Mouse (Mus musculus) gastrocnemius, postnatal 10 days (tissue): Measurements from ENCODE around the gene Ano4. TPM values are rescaled to one million over a fixed set of nuclear protein-coding genes. Genes with fewer than 3 reads are reported as not detected.

Experiments used
- DNase-seq: peaks from one replicate; pipeline ENCODE4 v3.0.0; 2021; ENCODE audit warnings: mixed read lengths
- long read RNA-seq, 2 experiments: library from polyadenylated mRNA; stranded (forward); transcript quantifications; one replicate each; pipeline ENCODE4 v2.0.0; 2021
- total RNA-seq, 2 experiments: library from RNA; stranded (reverse); gene quantifications; 2 replicates each; pipeline ENCODE4 v1.2.3; 2021

The Ano4 gene
- 1 to 10 TPM; 1.1 to 2.2 TPM for total RNA-seq
- long read RNA-seq, experiment 1, partial matches to known transcripts = 0 of 1 reads
- long read RNA-seq, experiment 1, other reads (novel, unspliced or antisense) = 1 of 1 reads
- long read RNA-seq, experiment 2 = 0 reads

DNA sequence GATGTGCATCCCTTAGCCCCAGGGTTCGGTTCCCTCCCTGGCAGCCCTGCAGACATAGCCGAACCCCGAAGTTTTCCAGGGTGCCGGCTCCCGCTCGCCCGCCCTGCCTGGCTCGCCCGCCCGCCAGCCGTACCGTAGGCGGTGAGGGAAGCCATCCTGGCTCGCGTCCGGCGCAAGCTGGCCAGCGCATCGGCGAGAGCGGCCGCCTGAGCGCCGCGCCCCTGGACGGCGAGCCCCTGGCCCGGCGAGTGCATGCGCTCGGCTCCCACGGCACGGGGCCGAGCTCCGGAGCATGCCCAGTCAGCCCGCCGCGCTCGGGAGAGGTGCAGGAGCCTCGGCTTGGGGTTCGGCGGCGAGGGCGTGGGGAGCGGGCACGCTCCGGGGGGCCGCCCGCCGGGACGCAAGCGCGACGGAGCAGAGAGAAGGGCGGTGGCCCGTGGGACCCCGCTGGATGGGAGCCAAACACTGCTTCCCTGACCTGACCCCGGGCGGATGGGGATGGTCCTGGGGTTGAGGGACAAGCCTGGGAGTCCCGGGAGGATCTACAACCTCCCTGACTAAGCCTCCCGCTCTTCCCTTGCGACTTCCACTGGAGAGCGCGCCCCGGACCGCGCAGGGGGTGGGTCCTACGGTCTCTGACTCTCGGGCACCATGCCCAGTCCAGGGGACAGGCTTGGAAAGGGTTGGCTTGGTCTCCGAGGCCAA, at the start of gene Ano4:
Ano4 (minus strand) TSS at position 272 of the 705 bp plus-strand sequence.
- DNase-seq = peak; percentile 49

DNA sequence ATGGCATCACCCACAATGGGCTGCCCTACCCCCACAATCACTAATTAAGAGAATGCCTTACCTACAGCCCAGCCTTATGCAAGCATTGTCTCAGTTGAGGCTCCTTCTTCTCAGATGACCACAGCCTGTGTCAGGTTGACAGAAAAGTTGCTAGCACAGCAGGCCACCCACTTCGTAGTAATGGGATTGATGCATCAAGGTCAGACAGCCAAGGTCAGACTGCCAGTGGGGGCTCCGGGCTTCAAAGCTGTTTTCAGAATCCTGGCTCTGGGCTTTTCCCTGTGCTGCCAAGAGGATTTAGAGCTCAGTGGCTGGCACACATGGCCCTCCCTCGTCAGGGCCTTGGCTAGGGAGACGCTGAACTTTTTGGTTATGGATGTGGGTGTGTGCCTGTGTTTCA, 48.1 kb upstream of the Ano4 start:
- no peak for DNase-seq

DNA sequence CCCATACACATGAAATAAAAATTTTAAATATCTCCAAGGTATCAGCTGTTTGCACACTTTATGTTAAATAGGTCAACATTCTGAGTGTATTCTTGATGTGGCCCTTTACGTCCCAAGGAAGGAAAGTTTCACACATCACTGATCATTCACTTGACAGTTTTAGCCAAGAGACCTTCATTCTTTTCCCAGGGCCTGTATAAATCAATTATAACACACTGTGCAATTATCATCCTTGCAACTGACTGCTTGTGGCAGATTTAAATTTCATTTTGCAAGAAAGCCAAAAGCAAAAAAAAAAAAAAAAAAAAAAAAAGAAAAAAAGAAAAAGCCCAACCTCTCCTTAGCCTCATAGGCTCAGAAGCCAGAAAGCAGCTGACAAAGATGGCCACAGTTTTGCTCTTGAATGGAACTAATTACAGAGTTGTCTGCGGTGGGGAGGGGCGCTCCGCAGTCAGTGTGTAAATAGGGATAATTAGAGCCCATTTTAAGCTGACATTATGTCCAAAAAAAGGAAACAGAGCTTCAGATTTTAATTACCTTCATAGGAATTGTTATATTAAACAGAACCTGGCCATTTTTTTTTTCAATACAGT, 47.1 kb upstream of the Ano4 start:
- DNase-seq = no peak

DNA sequence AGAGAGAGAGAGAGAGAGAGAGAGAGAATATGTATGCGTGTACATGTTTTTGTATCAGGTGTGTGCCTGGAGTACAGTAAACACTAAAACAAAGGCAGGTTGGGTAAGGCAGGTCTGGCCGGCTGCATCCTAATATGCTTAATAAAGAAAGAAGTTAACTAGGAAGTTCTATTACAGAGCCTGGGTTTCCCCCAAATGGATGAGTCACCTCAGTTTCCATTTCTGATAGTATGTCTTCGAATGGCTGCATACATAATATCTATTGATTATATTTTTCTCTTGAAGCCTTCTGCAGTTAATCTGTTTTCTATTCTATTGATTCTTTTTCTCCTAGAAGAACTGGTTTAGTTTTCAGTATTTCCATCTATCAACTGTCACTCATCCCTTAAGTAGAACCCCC, 41.9 kb upstream of the Ano4 start:
- no peak for DNase-seq

DNA sequence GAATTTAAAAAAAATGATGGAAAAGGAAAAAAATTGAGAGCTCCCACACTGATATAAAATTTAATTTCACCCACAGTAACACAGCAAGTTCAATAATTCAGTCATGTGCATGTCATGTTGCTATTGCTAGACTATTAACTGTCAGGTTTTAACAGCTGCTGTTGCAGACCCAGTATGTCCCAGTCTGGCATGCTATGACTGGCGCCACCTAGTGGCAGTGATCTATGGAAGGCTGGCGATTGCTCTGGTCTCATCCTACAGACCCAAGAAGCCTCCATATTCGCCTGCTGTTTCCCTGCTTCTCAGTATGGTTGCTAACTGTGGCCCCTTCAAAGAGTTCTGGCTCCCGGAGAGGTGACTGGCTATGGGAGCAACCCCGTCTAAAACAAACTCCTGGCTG, 38.9 kb upstream of the Ano4 start:
- DNase-seq = peak; percentile 83

DNA sequence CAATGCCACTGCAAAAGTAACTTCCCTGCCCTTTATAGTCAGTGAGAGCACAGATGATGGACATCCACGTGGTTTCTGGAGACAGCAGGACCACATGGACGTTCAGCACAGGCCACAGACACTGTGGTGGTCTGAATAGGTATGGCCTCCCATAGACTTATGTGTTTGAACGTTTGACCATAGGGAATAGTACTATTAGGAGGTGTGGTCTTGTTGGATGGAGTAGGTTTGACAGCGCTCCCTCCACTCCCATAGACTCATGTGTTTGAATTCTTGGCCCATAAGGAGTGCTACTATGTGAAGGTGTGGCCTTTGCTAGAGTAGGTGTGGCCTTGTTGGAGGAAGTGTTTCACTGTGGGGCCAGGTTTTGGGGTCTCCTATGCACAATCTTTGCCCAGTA, 33.2 kb upstream of the Ano4 start:
- DNase-seq = no peak

DNA sequence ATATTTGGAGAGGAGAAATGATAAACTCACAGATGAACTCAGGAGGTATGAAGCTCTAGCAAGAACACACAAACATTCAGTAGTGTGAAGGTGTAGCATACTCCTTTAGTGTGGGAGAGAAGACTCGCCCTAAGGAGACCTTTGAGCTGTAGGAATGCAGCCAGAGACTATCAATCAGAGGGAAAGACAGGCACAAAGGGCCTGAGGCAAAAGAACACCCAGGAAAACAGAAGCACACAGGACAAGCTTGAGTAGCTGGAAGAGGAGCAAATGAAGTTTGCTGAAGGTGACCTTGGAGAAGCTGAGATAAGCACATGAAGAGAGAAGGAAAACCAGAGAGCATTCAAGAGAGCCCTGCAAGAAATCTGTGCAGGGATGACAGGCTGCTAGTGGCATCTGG, 25.5 kb upstream of the Ano4 start:
- DNase-seq = no peak

DNA sequence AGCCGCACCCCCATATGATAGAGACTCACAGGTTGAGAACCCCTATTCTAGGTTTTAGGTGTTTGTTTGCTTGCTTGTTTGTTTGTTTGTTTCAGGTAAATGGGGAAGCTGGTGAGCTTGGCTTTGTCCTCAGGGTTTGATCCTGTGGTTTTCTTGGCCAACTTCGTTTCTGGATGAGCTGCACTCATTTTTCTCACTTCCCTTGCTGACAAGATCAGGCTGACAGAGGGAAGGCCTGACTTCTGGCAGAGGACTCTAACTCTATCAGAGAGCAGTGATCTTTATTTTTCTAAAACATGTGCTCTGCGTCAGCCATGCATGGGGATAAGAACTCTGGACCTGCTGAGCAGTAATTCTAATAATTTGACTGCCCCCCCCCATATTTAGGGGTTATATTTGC, 14.4 kb upstream of the Ano4 start:
- DNase-seq = no peak

DNA sequence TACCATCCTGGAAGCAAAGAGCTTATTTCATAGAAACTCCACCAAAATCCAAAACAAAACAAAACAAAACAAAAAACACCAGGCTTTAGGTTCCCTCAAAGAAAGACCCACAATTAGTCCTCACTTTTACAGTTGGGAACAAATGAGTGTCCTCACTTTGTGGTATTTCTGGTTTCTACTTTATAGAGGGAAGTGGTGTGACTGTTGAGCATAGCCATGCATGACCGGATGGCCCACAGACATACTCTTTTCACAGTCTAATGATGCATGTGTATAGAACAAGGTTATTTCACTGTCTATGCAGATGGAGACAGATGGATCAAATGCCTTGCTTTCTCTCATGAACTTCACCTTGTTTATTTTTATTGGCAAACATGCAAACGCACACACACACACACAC, 10.1 kb upstream of the Ano4 start:
- DNase-seq = no peak

DNA sequence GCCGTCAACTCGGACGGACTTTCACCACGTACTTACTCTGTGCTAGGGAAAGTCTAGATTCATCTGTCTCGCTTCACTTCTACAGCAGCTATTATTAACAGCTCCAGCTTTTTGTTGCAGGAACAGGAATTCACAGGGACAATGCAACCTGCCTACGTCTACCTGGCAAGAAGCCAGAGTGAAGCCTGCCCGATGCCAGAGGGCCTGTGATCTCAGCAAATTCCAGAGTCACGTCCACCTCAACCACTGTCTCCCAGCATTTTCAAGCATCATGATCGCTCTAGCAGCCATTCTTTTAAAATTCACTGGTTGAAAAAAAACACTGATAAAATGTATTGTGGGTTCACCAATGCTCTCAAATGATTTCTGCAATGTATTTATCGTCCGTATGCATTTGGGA, 6.9 kb upstream of the Ano4 start:
- DNase-seq = no peak

DNA sequence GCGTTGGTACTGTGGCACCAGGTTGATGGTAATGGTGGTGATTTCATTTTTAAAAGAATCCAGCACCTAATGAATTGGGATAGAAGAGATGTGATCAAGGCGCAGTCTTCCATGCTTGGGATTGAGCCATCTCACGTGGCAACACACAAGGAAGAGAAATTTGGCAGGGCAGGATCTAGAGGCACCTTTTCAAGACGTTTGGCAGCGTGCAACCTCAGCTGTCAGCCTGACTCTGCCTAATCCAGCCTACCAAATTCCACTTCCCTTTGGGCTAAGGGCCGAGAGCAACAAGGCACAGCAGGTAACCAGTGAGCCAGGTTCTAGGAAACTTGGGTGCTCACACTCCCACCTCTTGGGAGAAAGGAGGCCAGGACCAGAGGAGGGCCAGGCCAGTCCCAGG, 1.0 kb upstream of the Ano4 start:
- DNase-seq = no peak

DNA sequence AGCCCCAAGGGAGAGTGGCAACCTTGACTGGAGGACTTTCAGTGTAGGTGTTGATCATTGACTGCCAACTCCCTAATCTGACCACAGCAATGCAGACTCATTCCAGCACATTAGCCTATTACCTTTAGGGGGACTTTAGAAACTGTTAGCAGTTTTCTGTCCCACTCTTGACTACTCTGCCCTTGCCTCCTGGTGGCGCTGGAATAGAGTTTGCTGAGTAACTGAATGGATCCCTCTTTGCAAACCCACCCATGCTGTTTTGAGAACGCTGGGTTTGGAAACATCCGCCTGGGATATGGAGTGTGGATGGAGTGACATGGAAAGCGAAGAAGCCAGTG, 603 bp upstream of the Ano4 start:
- no peak for DNase-seq

DNA sequence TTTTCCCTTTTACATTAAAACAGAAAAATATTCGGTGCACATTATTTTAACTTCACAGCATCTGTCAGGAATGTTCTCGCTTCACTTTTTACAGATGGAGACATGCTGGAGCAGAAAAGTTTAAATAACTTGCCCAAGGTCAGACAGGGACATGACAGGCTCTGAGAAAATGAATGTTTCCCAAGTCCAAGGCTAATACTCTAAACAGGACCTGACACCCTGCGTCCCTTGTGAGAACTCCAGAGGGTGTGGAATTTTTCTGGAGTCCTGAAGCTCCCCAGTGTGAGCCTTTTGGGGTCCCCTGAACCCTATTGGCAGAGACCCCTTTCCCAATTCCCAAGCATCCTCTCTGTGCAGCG, 451 bp downstream of the Ano4 start:
- DNase-seq = no peak

DNA sequence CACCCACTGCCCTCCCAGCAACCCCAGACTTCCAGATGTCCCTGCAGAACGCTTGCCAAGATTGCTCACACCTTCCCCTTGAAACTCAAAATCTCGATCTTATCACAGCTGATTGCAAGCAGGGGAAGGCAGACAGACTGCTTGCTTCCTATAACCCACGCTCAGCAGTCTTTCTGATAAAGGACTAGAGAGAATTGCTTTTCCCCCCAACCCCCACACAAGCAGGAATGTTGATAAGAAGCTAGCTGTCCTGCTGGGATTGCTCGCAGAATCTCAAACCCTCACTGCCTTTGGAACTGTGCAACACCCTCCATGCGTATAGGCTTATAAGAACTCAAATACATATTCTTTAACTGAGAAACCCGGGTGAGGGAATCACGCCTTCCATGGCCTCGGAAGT, 846 bp downstream of the Ano4 start:
- no peak for DNase-seq

DNA sequence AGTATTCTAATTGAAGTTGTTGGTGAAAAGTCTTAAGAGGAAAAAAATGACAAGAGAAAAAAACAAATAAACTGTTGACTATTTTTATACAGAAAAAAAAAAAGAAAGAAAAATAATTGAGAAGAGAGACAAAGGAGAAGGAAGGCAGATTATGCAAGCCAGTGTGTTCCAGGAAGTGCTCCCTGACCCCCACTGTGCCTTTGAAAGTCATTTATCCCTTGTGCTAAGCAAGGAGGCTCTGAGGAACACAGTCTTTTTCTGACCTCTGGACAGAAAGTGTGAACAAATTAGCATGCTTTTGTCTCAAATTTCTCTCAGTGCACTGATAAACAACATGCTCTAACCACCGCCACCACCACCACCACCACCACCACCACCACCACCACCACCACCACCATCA, 14.3 kb downstream of the Ano4 start:
- DNase-seq = no peak

DNA sequence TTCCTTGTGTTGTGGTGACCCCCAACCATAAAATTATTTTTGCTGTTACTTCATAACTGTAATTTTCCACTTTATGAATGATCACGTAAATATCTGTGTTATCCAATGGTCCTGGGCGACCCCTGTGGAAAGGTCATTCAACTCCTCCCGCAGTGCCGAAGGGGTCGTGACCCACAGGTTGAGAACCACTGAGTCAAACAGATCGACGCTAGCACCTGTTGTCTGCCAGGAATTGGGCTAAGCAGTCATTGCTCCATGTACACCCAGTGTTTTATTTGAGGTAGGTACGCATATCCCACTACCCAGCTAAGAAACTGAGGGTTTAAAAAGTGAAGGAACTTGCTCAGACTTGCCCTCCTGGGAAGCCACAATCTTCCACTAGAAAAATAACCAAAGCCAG, 14.8 kb downstream of the Ano4 start:
- DNase-seq = no peak

DNA sequence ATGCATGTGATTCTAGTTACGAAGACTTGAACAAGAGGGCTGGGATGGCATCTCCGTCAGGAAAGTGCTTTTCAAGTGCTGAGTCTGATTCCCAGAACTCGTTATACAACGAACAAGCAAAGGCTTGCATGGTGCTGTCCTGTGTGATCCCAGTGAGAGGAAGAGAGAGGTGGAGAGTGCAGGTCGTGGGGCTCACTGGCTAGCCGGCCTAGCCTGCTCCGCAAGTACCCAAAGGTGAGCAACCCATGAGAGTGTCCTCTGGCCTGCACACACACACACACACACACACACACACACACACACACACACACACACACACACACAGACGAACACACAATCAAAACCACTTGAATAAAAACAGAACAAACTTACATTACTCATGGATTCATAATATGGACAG, 15.7 kb downstream of the Ano4 start:
- DNase-seq = no peak

DNA sequence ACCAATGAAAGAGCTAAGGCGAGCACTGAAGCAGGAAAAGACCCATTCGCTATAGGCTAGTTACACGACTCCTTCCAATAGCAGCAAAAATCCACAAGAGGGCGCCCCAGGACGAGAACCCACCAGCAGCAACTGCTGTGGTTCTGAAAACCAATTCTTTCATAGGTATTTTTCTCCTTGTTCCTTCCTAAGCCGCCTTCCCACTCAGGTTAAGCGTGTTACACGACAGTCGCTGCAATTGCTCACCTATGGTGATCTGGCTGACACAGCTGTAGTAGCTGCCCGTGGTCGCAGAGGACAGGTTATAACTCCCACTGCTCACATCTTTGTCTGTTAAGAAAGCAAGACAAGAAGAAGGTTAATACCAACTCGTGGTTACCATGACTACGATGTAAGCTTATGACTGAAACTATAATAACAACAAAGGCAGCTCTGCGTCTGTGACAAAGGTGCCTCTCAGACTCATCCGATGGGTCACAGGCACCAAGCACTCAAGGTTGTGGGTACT, 17.5 kb downstream of the Ano4 start:
- DNase-seq = peak; percentile 76

DNA sequence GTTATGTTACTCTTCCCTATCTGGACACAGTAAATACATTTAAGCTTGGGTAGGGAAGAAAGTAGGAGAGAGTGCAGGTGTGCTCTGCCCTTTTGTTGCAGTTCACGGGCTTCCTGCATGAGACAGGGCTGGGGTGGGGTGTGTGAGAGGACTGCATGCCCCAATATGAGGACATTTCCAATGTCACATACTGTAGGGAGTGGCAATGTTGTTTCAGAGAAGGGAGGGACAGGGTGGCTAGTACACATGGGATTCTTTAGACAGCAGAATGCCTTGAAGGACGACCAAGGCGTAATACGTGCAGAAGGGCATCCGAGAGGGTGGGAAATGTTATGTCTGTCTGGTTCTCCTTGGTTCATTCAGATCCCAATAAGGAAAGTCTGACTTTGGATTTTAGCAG, 18.2 kb downstream of the Ano4 start:
- no peak for DNase-seq

DNA sequence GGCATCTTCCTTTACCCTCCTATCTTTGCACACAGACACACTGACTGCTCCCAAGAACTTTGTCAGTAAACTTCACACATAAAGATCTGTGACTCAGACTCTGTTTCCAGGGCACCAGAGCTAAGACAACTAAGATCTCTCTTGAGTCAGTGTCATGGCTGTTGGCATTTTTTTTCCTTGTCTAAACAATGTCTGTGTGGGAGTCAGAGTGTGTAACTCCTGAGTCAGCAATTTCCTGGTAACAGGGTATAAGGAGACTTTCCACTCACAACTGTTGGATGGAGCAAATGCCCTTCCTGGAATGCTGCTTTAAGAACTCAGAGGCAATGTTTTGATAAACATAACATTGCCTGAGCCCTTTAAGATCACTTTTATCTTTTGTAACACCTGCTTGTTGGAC, 37.0 kb downstream of the Ano4 start:
- no peak for DNase-seq

DNA sequence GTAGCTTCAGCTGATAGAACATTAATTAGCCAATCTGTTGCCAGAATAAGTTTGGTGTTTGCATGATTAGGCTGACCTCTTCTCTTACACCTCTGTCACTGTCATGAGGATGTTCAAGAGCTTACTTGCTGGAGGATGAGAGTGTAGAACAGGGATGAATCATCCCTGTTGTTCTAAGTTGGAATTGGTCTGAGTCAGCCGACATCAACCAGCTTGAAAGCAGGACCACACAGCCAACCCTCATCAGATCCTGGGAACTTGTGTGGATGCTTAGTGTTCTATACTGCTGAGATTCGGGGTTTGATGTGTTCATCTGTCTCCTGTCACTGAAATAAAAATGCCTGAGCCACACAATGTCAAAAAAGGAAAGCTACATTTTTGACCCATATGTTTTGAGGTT, 44.2 kb downstream of the Ano4 start:
- DNase-seq = no peak

DNA sequence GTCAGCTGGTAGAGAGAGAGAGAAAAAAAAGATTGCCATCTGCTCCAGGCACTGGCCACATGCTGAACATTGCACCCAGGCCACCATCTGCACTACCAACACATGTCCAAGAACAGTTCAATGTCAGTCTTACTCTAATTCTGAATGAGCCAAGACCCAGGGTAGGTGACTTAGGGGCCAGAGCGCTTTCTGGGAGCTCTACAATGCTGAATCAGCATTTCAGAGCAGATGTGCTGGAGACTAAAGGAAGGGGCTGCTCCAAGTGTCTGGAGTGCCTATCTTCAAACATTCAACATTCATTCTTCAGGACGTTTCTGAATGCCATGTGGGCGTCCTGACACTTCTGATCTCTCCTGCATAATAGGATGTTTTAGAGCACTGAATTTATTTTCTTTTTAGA, 51.8 kb downstream of the Ano4 start:
- DNase-seq = no peak

DNA sequence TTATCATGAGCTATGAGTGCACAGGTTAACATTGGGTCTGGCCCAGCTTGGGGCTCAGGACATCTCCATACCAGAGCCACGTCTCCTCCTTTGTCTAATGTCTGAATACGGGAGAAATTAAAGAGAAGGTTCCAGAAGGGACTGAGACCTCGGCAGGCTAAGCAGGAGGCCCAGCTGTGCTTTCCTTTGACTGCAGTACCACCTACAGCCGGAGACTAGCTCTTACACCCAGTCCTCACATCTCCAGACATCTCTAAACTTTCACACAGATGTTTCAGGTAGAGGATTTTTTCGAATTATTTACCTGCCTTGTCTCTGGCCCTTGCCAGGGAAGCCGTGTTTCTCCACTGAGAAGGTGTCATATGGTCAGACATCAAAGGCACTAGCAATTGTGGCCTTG, 53.9 kb downstream of the Ano4 start:
- DNase-seq = no peak

DNA sequence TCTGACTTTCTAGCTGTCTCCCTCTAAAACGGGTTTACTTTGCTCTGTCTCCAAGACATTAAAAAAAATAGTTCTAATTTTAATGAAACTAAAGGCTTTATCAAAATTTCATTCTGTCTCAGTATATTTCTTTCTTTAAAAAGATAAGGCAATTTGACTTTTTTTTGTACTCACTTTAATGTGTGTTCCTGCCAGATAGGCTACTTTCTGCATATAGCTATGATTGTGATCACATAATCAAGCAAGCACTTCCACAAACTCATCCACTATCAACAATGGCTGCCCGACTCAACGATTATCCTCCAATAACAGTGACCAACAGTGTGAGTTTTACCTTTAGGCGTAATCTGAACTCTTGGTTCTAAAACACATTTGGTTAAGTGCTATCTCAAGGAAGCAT, 55.3 kb downstream of the Ano4 start:
- DNase-seq = no peak
